Mouse (Mus musculus) bone marrow, adult 2 months (tissue): ENCODE measurements around the gene Mrps18a. TPM values are rescaled to one million over a fixed set of nuclear protein-coding genes. Genes with fewer than 3 reads are reported as not detected.

ENCODE experiments used
- H3K27ac ChIP-seq: fragments of 200-500 bp; 2 replicates; pipeline ENCODE4 v1.5.1; 2012; ENCODE audit warnings: low read depth, mild to moderate bottlenecking, control low read depth, inconsistent platforms, low read length; ENCODE audit not compliant: control insufficient read depth, poor library complexity, insufficient read depth
- H3K4me1 ChIP-seq: fragments of 200-500 bp; 2 replicates; pipeline ENCODE4 v1.6.1; 2011; ENCODE audit warnings: low read length; ENCODE audit not compliant: control insufficient read depth, insufficient read depth
- H3K4me3 ChIP-seq: fragments of 200-500 bp; replicated peaks from 2 replicates; pipeline ENCODE3; 2011; ENCODE audit warnings: mild to moderate bottlenecking, low read depth, low read length, control low read depth; ENCODE audit not compliant: control insufficient read depth
- CTCF ChIP-seq: fragments of 200-500 bp; IDR thresholded peaks from 2 replicates; pipeline ENCODE4 v1.5.1; 2011; ENCODE audit warnings: low read length, control low read depth; ENCODE audit not compliant: control insufficient read depth, insufficient read depth
- POLR2A ChIP-seq: fragments of 200-500 bp; IDR thresholded peaks from 2 replicates; pipeline ENCODE4 v1.6.1; 2011; ENCODE audit warnings: low read depth, mild to moderate bottlenecking, control low read depth, low read length, borderline replicate concordance; ENCODE audit not compliant: control insufficient read depth
- WGBS: fragments of 180-500 bp; shearing (Covaris S2); methylation state at CpG from one replicate; pipeline ENCODE4 v1.1.7; 2018; 5-methylcytosine and 5-hydroxymethylcytosine counted together
- polyA plus RNA-seq: library from polyadenylated mRNA; stranded (reverse); fragments of >200 nt; gene quantifications from 2 replicates; pipeline ENCODE4 v1.2.4, GENCODE M21; 2011; ENCODE audit warnings: low replicate concordance; ENCODE audit not compliant: missing spikeins, insufficient read depth, insufficient read length

Mrps18a gene
- polyA plus RNA-seq = 42.0 and 90.6 TPM in 2 replicates

GRCm38 (mm10) chr17:46110402-46111289 lies at the start of gene Mrps18a:
Mrps18a (plus strand) TSS chr17:46110986.
- TF ChIP-seq POLR2A = peak; percentile 96
- TF ChIP-seq CTCF = no peak
- Histone ChIP-seq H3K4me1 (no peaks in the 10 kb centered on the region; the same call in 1 of the 2 replicates), H3K27ac (peak within 1 kb of the TSS; percentile 44; the same call in 1 of the 2 replicates), H3K4me3 (peak within 1 kb of the TSS; percentile 98)
- 5% methylated on average over 38 of the region's 38 CpGs for WGBS

- Histone ChIP-seq H3K27ac (no peak overlapping the region), H3K4me1 (no peaks in the 10 kb centered on the region), H3K4me3 (no peak overlapping the region)
- TF ChIP-seq CTCF = no peak
- 8% methylated on average over 10 of the region's 10 CpGs for WGBS
These were observed 47.4 kb upstream of the Mrps18a start for GRCm38 (mm10) chr17:46063283-46063973.

- H3K4me3 ChIP-seq = no peak overlapping the region
- H3K4me1 ChIP-seq = no peaks in the 10 kb centered on the region
- TF ChIP-seq POLR2A = no peak
- TF ChIP-seq CTCF = no peak
- H3K27ac ChIP-seq = no peak overlapping the region
- 39% methylated on average over 6 of the region's 6 CpGs for WGBS
These were observed 46.8 kb upstream of the Mrps18a start for GRCm38 (mm10) chr17:46063974-46064312.

GRCm38 (mm10) chr17:46070046-46070445 lies 40.7 kb upstream of the Mrps18a start:
- WGBS = 57% methylated on average over 9 of the region's 9 CpGs
- Histone ChIP-seq H3K27ac (no peak overlapping the region), H3K4me1 (peaks cover 2% of the 10 kb centered on the region; the same call in 1 of the 2 replicates), H3K4me3 (no peak overlapping the region)
- TF ChIP-seq POLR2A (no peak), CTCF (no peak)

- 80% methylated on average over 3 of the region's 3 CpGs for WGBS
- Histone ChIP-seq H3K27ac (no peak overlapping the region), H3K4me1 (peaks cover 2% of the 10 kb centered on the region; the same call in 1 of the 2 replicates), H3K4me3 (no peak overlapping the region)
- TF ChIP-seq CTCF = no peak
- TF ChIP-seq POLR2A = no peak
These were observed 39.3 kb upstream of the Mrps18a start for GRCm38 (mm10) chr17:46071531-46071930.

GRCm38 (mm10) chr17:46073730-46074301 lies 37.0 kb upstream of the Mrps18a start:
- peak overlapping the region; percentile 62 for H3K4me3 ChIP-seq
- under 1% methylated on average over 23 of the region's 23 CpGs for WGBS
- H3K4me1 ChIP-seq = peaks cover 2% of the 10 kb centered on the region; the same call in 1 of the 2 replicates
- peak overlapping the region; percentile 68 for H3K27ac ChIP-seq
- TF ChIP-seq POLR2A = no peak
- TF ChIP-seq CTCF = no peak

- WGBS = 9% methylated on average over 7 of the region's 7 CpGs
- Histone ChIP-seq H3K4me3 (no peak overlapping the region), H3K27ac (no peak overlapping the region), H3K4me1 (peaks cover 2% of the 10 kb centered on the region; the same call in 1 of the 2 replicates)
- TF ChIP-seq POLR2A (no peak), CTCF (no peak)
These were observed 36.2 kb upstream of the Mrps18a start for GRCm38 (mm10) chr17:46074398-46075115.

GRCm38 (mm10) chr17:46075116-46075485 lies 35.7 kb upstream of the Mrps18a start:
- 29% methylated on average over 3 of the region's 3 CpGs for WGBS
- no peak overlapping the region for H3K4me3 ChIP-seq
- no peak overlapping the region for H3K27ac ChIP-seq
- TF ChIP-seq CTCF (peak; percentile 69), POLR2A (no peak)
- H3K4me1 ChIP-seq = peaks cover 2% of the 10 kb centered on the region; the same call in 1 of the 2 replicates
